In genomic region chr8:117374087-117374486, GRCm38 (mm10) we compare ENCODE assay signal across 16 mouse cellular contexts.
"Had no signal": no experiment of that assay in that cellular context is flagged by ENCODE, and none has a peak within 500 bp of the region (broad histone marks: within the 10 kb centered on the region; RNA-seq: fewer than 3 reads in every experiment).

No protein-coding gene starts in this region.

- H3K36me3 ChIP-seq: intestine, embryonic 15.5 days had no signal

- H3K27ac ChIP-seq: intestine, embryonic 15.5 days; limb, embryonic 15.5 days; liver, embryonic 12.5 days; macrophage; midbrain, embryonic 13.5 days; neural tube, embryonic 12.5 days had no signal

- DNase-seq: kidney, adult 2 months; kidney, postnatal 14 days; layer of hippocampus, adult 9-11 months; layer of hippocampus, postnatal 36 days; lung, embryonic 14.5 days; lung, postnatal 10 days; right cerebral cortex, postnatal 14 days; thymus, adult 18-20 months; thymus, postnatal 14 days had no signal

- H3K4me2 ChIP-seq: intestine, embryonic 15.5 days; kidney, embryonic 15.5 days; limb, embryonic 15.5 days; liver, embryonic 12.5 days; lung, embryonic 14.5 days; midbrain, embryonic 13.5 days; neural tube, embryonic 12.5 days had no signal

- H3K4me3 ChIP-seq: intestine, embryonic 15.5 days; kidney, embryonic 15.5 days; limb, embryonic 15.5 days; liver, embryonic 12.5 days; midbrain, embryonic 13.5 days; neural tube, embryonic 12.5 days had no signal

- ATAC-seq: intestine, embryonic 15.5 days; liver, embryonic 12.5 days; midbrain, embryonic 13.5 days had no signal

- H3K9ac ChIP-seq: intestine, embryonic 15.5 days; kidney, embryonic 15.5 days; limb, embryonic 15.5 days; liver, embryonic 12.5 days; lung, embryonic 14.5 days; midbrain, embryonic 13.5 days; neural tube, embryonic 12.5 days had no signal

- H3K9me3 ChIP-seq: intestine, embryonic 15.5 days; kidney, embryonic 15.5 days; limb, embryonic 15.5 days; liver, embryonic 12.5 days; midbrain, embryonic 13.5 days; neural tube, embryonic 12.5 days had no signal

- H3K27me3 ChIP-seq: intestine, embryonic 15.5 days; kidney, embryonic 15.5 days; limb, embryonic 15.5 days; liver, embryonic 12.5 days; midbrain, embryonic 13.5 days; neural tube, embryonic 12.5 days had no signal
